Mouse (Mus musculus) ES-E14 (cell line): ENCODE data around the gene Anxa6.

Source experiments
- CHD2 ChIP-seq: IDR thresholded peaks from 2 replicates; pipeline ENCODE4 v1.6.1; 2014; ENCODE audit warnings: mild to moderate bottlenecking, low read depth, low read length, inconsistent platforms
- HCFC1 ChIP-seq: IDR thresholded peaks from 2 replicates; pipeline ENCODE4 v1.6.1; 2012; ENCODE audit warnings: low read length, inconsistent platforms, borderline replicate concordance; ENCODE audit not compliant: insufficient read depth
- MAFK ChIP-seq: IDR thresholded peaks from 2 replicates; pipeline ENCODE4 v1.6.1; 2014; ENCODE audit warnings: mild to moderate bottlenecking, low read depth, low read length, inconsistent platforms; ENCODE audit not compliant: insufficient read depth
- ZC3H11A ChIP-seq: IDR thresholded peaks from 2 replicates; pipeline ENCODE4 v1.6.1; 2012; ENCODE audit warnings: low read depth, mild to moderate bottlenecking, inconsistent platforms, low read length, borderline replicate concordance
- ZNF384 ChIP-seq: IDR thresholded peaks from 2 replicates; pipeline ENCODE4 v1.6.1; 2012; ENCODE audit warnings: low read depth, low read length, inconsistent platforms

DNA sequence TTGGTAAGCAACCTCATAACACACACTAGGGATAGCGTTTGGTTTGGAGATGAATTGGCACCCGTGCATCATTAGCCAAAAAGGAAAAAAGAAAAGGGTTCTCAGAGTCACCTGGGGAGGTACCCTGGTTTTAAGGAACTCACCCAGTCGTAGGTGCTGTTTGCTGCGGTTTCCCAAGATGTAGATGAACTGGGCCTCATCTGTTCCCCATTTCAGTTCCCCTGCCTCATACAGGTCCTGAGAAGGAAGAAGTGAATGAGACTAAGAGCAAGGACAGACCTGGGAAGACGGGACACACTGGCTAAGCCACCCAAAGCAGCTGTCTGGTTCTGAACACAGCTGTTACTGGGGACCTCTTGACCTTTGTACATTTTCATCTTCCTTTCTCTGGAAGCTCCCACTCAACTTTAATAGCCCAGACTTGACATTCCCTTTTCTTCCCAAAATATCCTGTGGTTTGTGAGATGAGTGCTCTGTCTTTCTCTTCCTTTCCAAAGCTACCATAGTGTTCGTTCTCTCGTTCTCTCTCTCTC lies 28.2 kb downstream of the Anxa6 start:
- TF ChIP-seq CHD2 = no peak
- TF ChIP-seq ZC3H11A = no peak
- TF ChIP-seq ZNF384 = no peak
- TF ChIP-seq HCFC1 = no peak
- no peak for TF ChIP-seq MAFK
